Mouse (Mus musculus) spleen, adult 2 months (tissue): Measurements from ENCODE around the gene Unc45b.

ENCODE experiments used
- CTCF ChIP-seq: fragments of 200-500 bp; IDR thresholded peaks from 2 replicates; pipeline ENCODE4 v1.5.1; 2011; ENCODE audit warnings: mild to moderate bottlenecking, inconsistent platforms; ENCODE audit not compliant: insufficient read depth, insufficient read length, insufficient replicate concordance; ENCODE audit errors: extremely low read depth
- POLR2A ChIP-seq: fragments of 200-500 bp; IDR thresholded peaks from 2 replicates; pipeline ENCODE4 v1.6.1; 2011; ENCODE audit warnings: low read depth, low read length, inconsistent platforms

DNA sequence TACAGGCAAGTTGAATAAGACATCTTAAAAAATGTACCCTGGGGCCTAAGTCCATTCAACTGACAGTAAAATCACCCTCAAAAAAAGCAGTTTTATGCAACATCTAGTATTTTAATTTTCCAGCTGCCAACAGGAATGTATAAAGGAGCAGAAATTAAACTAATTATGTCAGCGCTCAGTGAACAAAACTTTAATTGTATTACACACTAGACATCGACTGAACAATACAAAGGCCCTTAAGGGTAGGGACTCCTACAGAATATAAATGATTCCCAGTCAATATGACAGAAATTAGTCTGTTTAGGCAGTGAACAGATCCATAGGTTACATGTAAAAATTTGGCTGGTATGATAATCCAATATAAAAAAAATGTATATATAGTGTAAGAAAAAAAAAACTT is 47.3 kb upstream of the Unc45b start:
- TF ChIP-seq CTCF: no peak
- TF ChIP-seq POLR2A: no peak
